Mouse (Mus musculus) limb, embryonic 10.5 days (tissue): Measurements from ENCODE around the gene Inpp5b. TPM values are rescaled to one million over a fixed set of nuclear protein-coding genes. Genes with fewer than 3 reads are reported as not detected.

Experiments used
- DNase-seq: peaks from one replicate; pipeline ENCODE4 v3.0.0-alpha.2; 2017; ENCODE audit warnings: low spot score
- H3K27ac ChIP-seq: fragments of 300-500 bp; sonication (generic); 2 replicates; pipeline ENCODE4 v1.5.1; 2016; ENCODE audit warnings: mild to moderate bottlenecking
- H3K27me3 ChIP-seq: fragments of 300-500 bp; sonication (generic); 2 replicates; pipeline ENCODE4 v1.6.1; 2016; ENCODE audit warnings: low read depth, mild to moderate bottlenecking; ENCODE audit not compliant: poor library complexity, severe bottlenecking
- H3K36me3 ChIP-seq: fragments of 300-500 bp; sonication (generic); 2 replicates; pipeline ENCODE4 v1.6.1; 2016; ENCODE audit warnings: mild to moderate bottlenecking, moderate library complexity
- H3K4me1 ChIP-seq: fragments of 300-500 bp; sonication (generic); 2 replicates; pipeline ENCODE4 v1.6.1; 2016
- H3K4me3 ChIP-seq: fragments of 300-500 bp; sonication (generic); 2 replicates; pipeline ENCODE4 v1.5.1; 2016; ENCODE audit warnings: mild to moderate bottlenecking, moderate library complexity
- H3K9me3 ChIP-seq: fragments of 300-500 bp; sonication (generic); replicated peaks from 2 replicates; pipeline ENCODE4 v1.6.1; 2016; ENCODE audit warnings: mild to moderate bottlenecking
- WGBS: fragments of 180-500 bp; shearing (Covaris S2); methylation state at CpG from one replicate; pipeline ENCODE4 v1.1.7; 2016; 5-methylcytosine and 5-hydroxymethylcytosine counted together
- microRNA counts: library from miRNA; unstranded; fragments of <30 nt; microRNA quantifications from one replicate; lab custom pipeline; 2017
- microRNA-seq: library from miRNA; unstranded; fragments of <30 nt; microRNA quantifications from one replicate; pipeline ENCODE4, GENCODE M21; 2017
- polyA plus RNA-seq: library from polyadenylated mRNA; unstranded; fragments of >200 nt; fragmentation: Nextera tagmentation; extraction: Ambion mirVana; gene quantifications from 2 replicates; pipeline ENCODE4 v1.2.1, GENCODE M21; 2016

The Inpp5b gene
- polyA plus RNA-seq, 1 experiment from 2014 or later = 22.8 TPM

GRCm38 (mm10) chr4:124850261-124850913, 108.7 kb downstream of the Inpp5b start, which contains the start of gene Yrdc:
Gene Yrdc, plus strand, starts transcription at chr4:124850679.
- peaks cover 28% of the 10 kb centered on the region for H3K4me1 ChIP-seq
- H3K36me3 ChIP-seq = peaks cover 45% of the 10 kb centered on the region
- DNase-seq = peak; percentile 98
- WGBS = under 1% methylated on average over 88 of the region's 90 CpGs
- peak within 1 kb of the TSS; percentile 93 for H3K27ac ChIP-seq
- H3K4me3 ChIP-seq = peak within 1 kb of the TSS; percentile 97
- no peaks in the 10 kb centered on the region for H3K9me3 ChIP-seq
- H3K27me3 ChIP-seq = no peaks in the 10 kb centered on the region

MicroRNA genes within 50 kb of the gene (microRNA counts, 519-probe panel; counts per million panel counts)
- 684 counts per million, percentile 72 among the panel's probes with 10 or more counts for microRNA mmu-miR-697 (lab: Ali Mortazavi, UCI)
- 684 counts per million, percentile 72 among the panel's probes with 10 or more counts for microRNA mmu-miR-698 (lab: Ali Mortazavi, UCI)

Small RNA genes lying within 50 kb of the gene (microRNA-seq; reads per million reads assigned to microRNA genes)
- gene Gm24721 = not detected
- gene Mir697 = not detected
- not detected for gene Mir698

Other genes starting within 250 kb of the Inpp5b start
- gene 3100002H09Rik, start 131.0 kb upstream of the Inpp5b start, polyA plus RNA-seq = not detected in 2 replicates
- gene Pou3f1, start 85.0 kb upstream of the Inpp5b start, polyA plus RNA-seq = 0.04 and 0.13 TPM in 2 replicates
- gene Utp11, start 48.2 kb upstream of the Inpp5b start, polyA plus RNA-seq = 73.9 and 77.2 TPM in 2 replicates
- 7.7 and 10.1 TPM in 2 replicates for gene Fhl3, start 41.1 kb upstream of the Inpp5b start, polyA plus RNA-seq
- 270 and 284 TPM in 2 replicates for gene Sf3a3, start 27.1 kb upstream of the Inpp5b start, polyA plus RNA-seq
- 15.6 and 17.3 TPM in 2 replicates for gene Mtf1, start 60.3 kb downstream of the Inpp5b start, polyA plus RNA-seq
- gene Yrdc, start 108.8 kb downstream of the Inpp5b start, polyA plus RNA-seq = 43.7 and 45.7 TPM in 2 replicates
- gene 1110065P20Rik, start 109.3 kb downstream of the Inpp5b start, polyA plus RNA-seq = 33.5 and 41.6 TPM in 2 replicates
- gene Maneal, start 120.3 kb downstream of the Inpp5b start, polyA plus RNA-seq = 0.26 and 0.28 TPM in 2 replicates
- gene Epha10, start 139.0 kb downstream of the Inpp5b start, polyA plus RNA-seq = 0.05 and 0.06 TPM in 2 replicates
- gene 9930104L06Rik, start 195.2 kb downstream of the Inpp5b start, polyA plus RNA-seq = 14.6 and 17.0 TPM in 2 replicates
- 221 and 226 TPM in 2 replicates for gene Cdca8, start 197.5 kb downstream of the Inpp5b start, polyA plus RNA-seq
- 4.8 and 6.3 TPM in 2 replicates for gene Rspo1, start 244.6 kb downstream of the Inpp5b start, polyA plus RNA-seq